Mouse (Mus musculus) ES-E14 (cell line): ENCODE results near the gene Xrn2. TPM values are rescaled to one million over a fixed set of nuclear protein-coding genes. Genes with fewer than 3 reads are reported as not detected.

ENCODE experiments used
- DNase-seq: peaks from one replicate; pipeline ENCODE4 v3.0.0-alpha.2; 2013; ENCODE audit warnings: low read depth, low spot score
- H3K27ac ChIP-seq: 2 replicates; pipeline ENCODE4 v1.5.1; 2012; ENCODE audit warnings: low read depth, mild to moderate bottlenecking, low read length, moderate library complexity, mixed read lengths; ENCODE audit not compliant: poor library complexity, insufficient read depth, severe bottlenecking
- H3K36me3 ChIP-seq: 2 replicates; pipeline ENCODE4 v1.6.1; 2012; ENCODE audit warnings: mild to moderate bottlenecking, low read length, moderate library complexity, mixed read lengths; ENCODE audit not compliant: control insufficient read depth, poor library complexity, insufficient read depth, severe bottlenecking
- H3K4me1 ChIP-seq, 2 experiments: fragments of 150-350 bp in 1 of 2; sonication (generic) in 1 of 2; 2 replicates each; pipeline ENCODE4 v1.6.1; 2012; ENCODE audit warnings: low read length in 2 of 2, mild to moderate bottlenecking in 1 of 2, mixed read lengths in 1 of 2; ENCODE audit not compliant: control insufficient read depth in 2 of 2, insufficient read depth in 2 of 2, poor library complexity in 1 of 2
- H3K4me3 ChIP-seq, 2 experiments: fragments of 150-350 bp in 1 of 2; sonication (generic) in 1 of 2; 2 replicates each; pipeline ENCODE4 v1.5.1; 2012; ENCODE audit warnings: low read length in 2 of 2, low read depth in 1 of 2, mild to moderate bottlenecking in 1 of 2, mixed read lengths in 1 of 2; ENCODE audit not compliant: insufficient read depth in 1 of 2, poor library complexity in 1 of 2, severe bottlenecking in 1 of 2
- H3K9ac ChIP-seq: 2 replicates; pipeline ENCODE4 v1.6.1; 2012; ENCODE audit warnings: low read depth, mild to moderate bottlenecking, low read length, mixed read lengths; ENCODE audit not compliant: poor library complexity, insufficient read depth, severe bottlenecking
- H3K9me3 ChIP-seq: fragments of 150-350 bp; sonication (generic); 2 replicates; pipeline ENCODE4 v1.6.1; 2012; ENCODE audit warnings: low read depth, mild to moderate bottlenecking, low read length; ENCODE audit not compliant: control insufficient read depth, insufficient read depth
- CHD2 ChIP-seq: IDR thresholded peaks from 2 replicates; pipeline ENCODE4 v1.6.1; 2014; ENCODE audit warnings: mild to moderate bottlenecking, low read depth, low read length, inconsistent platforms
- HCFC1 ChIP-seq: IDR thresholded peaks from 2 replicates; pipeline ENCODE4 v1.6.1; 2012; ENCODE audit warnings: low read length, inconsistent platforms, borderline replicate concordance; ENCODE audit not compliant: insufficient read depth
- MAFK ChIP-seq: IDR thresholded peaks from 2 replicates; pipeline ENCODE4 v1.6.1; 2014; ENCODE audit warnings: mild to moderate bottlenecking, low read depth, low read length, inconsistent platforms; ENCODE audit not compliant: insufficient read depth
- ZC3H11A ChIP-seq: IDR thresholded peaks from 2 replicates; pipeline ENCODE4 v1.6.1; 2012; ENCODE audit warnings: low read depth, mild to moderate bottlenecking, inconsistent platforms, low read length, borderline replicate concordance
- ZNF384 ChIP-seq: IDR thresholded peaks from 2 replicates; pipeline ENCODE4 v1.6.1; 2012; ENCODE audit warnings: low read depth, low read length, inconsistent platforms
- in situ Hi-C, 2 experiments: fragments of 600-800 bp; cut with MboI; formaldehyde crosslinking; loops; one replicate each; pipeline ENCODE4 v1.15.1; 2025; ENCODE audit warnings: low sequenced_read_pairs in 2 of 2, inconsistent platforms in 1 of 2; ENCODE audit not compliant: unreplicated experiment in 2 of 2
- total RNA-seq: library from RNA; depleted of rRNA; stranded (reverse); fragments of 300-350 nt; gene quantifications from 2 replicates; pipeline ENCODE4 v1.2.3, GENCODE M21; 2012

The Xrn2 gene
- total RNA-seq, 1 experiment: 85.7 TPM

DNA sequence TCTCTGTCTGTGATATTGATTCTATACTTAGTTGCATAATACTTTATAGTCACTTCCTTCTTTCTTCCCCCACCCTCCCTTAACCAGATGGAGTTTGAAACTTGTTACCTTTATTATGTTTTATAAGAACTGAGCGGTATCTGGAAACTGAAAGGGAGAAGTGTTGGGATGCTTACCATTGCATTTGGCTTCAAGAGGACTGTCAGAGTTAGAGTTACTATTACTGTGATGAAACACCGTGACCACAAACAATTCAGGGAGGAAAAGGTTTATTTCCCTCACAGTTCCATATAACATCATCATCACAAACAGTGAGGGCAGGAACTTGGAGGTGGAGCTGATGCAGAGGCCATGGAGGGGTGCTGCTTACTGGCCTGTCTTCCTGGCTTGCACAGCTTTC, 23.1 kb downstream of the Xrn2 start:
- TF ChIP-seq ZNF384 (no peak), MAFK (no peak), ZC3H11A (no peak), HCFC1 (no peak), CHD2 (no peak)
- no peak for DNase-seq
- Histone ChIP-seq H3K4me1 (peaks cover 0 to 2% of the 10 kb centered on the region in 2 experiments; a peak in 1 of 4 replicates), H3K36me3 (peaks cover 7% of the 10 kb centered on the region), H3K9me3 (no peaks in the 10 kb centered on the region), H3K27ac (no peak overlapping the region), H3K4me3 (no peak overlapping the region), H3K9ac (no peak overlapping the region)
- in situ Hi-C loops: no loop called here

DNA sequence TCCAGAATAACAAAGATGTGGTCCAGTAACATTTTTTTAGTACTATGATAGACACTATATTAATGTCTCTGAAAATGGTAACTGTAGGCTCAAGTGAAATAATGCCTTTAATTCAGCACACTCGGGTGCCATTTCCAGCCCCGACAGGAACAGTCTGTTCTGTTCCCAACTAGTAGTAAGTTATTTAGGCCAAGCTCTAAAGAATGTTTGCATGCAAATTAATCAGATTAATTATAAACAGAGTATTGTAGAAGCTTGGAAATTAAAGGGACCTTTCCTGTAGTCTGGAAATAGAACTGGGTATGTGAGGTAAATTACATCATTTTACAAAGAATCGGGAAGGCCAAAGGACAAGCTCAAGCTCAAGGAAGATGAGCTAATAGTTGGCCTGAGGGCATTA, 34.3 kb downstream of the Xrn2 start:
- TF ChIP-seq HCFC1 (no peak), MAFK (no peak), ZNF384 (no peak), CHD2 (no peak), ZC3H11A (no peak)
- H3K36me3 ChIP-seq: peaks cover 2% of the 10 kb centered on the region
- no peak for DNase-seq
- in situ Hi-C loops: no loop called here
- no peak overlapping the region for H3K9ac ChIP-seq
- H3K4me3 ChIP-seq: no peak overlapping the region
- no peaks in the 10 kb centered on the region for H3K9me3 ChIP-seq
- no peak overlapping the region for H3K27ac ChIP-seq
- H3K4me1 ChIP-seq: no peaks in the 10 kb centered on the region

DNA sequence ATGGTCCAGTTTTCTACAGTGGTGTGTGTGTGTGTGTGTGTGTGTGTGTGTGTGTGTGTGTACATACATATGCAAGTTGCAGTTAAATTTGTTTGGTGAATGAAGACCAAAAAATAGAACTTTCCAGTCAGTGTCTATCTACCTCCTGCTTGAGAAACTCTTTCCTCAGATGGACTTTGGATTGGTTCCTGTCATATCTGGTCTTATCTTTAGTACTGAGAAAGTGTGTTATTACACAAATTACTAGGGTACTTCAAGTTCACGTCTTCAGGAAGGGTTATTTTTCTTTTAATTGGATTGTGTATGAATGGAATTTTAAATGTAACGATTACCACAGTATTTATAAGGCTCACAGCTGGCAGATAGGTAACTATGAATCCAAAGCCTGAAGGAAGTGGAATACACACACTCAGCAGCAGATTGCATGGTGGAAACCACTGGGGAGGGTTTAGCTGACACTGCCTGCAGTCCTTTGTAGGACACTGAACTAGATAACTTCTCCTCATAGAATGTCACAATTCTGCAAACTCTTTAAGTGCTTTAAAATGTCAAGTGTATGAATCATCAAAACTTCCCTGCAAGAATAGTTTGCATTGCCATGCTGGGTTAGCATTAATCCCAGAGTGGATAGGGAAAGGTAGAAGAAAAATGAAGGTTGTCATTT, 40.6 kb downstream of the Xrn2 start:
- no peaks in the 10 kb centered on the region; the same call in 1 of the 2 replicates for H3K36me3 ChIP-seq
- H3K27ac ChIP-seq: no peak overlapping the region

DNA sequence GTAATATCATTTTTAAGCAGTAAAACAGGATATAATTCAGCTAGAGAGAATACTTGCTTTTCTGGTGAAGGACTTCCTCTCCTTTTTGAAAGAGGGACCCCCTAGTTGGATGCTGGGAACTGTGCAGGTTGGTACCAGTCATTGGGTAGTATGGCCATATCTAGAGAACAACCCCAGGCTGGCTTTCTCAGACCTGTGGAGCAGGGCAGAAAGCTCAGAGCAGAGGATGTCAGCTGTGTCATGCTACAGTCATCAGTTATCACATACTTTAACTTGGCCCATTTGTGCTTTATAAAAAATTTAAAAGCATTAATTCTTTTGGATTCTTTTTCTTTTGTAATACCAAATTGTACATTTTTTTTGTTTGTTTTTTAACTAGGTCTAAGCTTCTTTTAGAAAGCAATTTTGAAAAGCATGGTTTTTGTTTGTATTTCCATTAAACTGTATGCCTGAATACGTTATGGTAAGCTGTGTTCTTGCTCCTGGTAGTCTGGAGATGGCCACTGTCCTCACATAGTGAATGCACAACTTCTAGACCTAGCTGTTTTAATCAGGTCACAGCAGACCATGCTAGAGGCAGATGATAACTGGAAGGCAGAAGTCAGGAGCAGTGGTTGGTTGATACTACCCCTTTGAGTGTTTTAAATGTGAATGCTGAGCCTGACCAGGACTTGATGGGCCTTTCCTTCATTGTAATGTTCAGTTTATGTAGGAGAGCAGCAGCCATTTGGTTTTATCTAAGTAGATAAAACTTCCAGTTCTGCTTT, 54.9 kb downstream of the Xrn2 start:
- DNase-seq: no peak
- Histone ChIP-seq H3K9ac (no peak overlapping the region), H3K4me1 (no peaks in the 10 kb centered on the region), H3K4me3 (no peak overlapping the region), H3K27ac (no peak overlapping the region), H3K36me3 (no peaks in the 10 kb centered on the region; the same call in 1 of the 2 replicates), H3K9me3 (no peaks in the 10 kb centered on the region)
- TF ChIP-seq CHD2: no peak
- no peak for TF ChIP-seq MAFK
- TF ChIP-seq ZNF384: no peak
- in situ Hi-C loops: no loop called here

More for the DNA sequence above, 40.6 kb downstream of the Xrn2 start:
- Histone ChIP-seq H3K4me3 (no peak overlapping the region), H3K9ac (no peak overlapping the region), H3K4me1 (no peaks in the 10 kb centered on the region), H3K9me3 (no peaks in the 10 kb centered on the region)
- DNase-seq: no peak
- TF ChIP-seq MAFK (no peak), ZNF384 (no peak), HCFC1 (no peak), ZC3H11A (no peak), CHD2 (no peak)
- in situ Hi-C loops: no loop called here
